Mouse (Mus musculus): ENCODE results near the gene Wdr64.

The Wdr64 gene

GRCm38 (mm10) chr1:175725771-175726170 is 27.4 kb downstream of the Wdr64 start:
- DNase-seq (ENCODE audit: low read depth, low spot score) = no peak

DNA sequence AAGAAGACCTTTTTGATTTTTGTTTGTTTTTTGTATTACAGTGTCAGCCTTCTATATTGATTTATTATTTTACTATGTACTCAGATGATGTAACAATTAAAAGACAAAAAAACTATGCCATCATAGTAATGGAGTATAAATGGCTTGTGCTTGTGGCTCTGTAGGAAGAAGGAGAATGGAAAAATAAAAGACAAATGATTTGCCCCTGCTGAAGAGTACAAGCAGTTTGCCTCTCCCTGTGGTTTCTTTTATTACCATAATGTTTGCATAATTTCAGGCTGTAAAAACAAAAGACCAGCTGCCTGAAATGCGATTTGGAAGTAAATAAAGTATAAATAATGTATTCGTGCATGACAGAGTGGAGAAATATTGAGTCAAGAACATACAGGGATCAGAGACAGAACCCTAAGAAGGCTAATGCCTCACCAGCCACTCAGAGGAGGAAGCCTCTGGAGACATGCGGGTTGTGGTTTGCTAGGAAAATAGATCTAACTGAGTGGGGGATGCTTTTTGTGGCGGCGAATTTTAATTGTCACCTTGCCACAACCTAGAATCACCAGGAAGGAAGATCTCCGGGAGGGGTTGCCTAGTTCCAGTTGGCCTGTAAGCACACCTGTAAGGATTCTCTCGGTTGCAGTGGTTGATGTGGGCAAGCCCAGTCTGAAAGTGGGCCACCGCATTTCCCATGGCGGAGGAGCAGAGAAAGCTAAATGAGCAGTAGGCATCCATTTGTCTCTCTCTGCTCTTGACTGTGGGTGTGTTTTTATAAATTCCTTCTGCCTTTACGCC is 56.4 kb downstream of the Wdr64 start:
- DNase-seq (ENCODE audit: low read depth, low spot score) = no peak

- no peak for DNase-seq (ENCODE audit: low read depth, low spot score)
Observed at GRCm38 (mm10) chr1:175794668-175795067, 96.3 kb downstream of the Wdr64 start.

GRCm38 (mm10) chr1:175808356-175808755 is 110.0 kb downstream of the Wdr64 start:
- no peak for DNase-seq (ENCODE audit: low read depth, low spot score)

DNA sequence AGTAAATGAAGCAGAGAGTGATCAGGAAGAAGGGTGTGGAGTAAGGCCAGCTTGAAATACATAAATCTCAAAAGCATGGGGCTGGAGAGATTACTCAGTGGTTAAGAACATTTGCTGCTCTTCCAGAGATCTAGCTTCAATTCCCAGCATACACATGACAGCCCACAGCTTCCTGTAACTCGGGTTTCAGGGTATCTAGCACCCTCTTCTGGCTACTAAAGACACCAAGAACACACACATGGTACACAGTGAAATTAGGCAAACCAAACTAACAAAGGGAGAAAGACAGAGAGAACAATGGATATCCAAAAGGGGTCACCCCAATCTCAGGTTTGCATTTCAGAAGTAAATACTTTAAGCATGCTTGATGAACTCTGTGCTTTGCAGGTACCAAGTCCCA is 113.2 kb downstream of the Wdr64 start:
- DNase-seq (ENCODE audit: low read depth, low spot score) = peak; percentile 15

- DNase-seq (ENCODE audit: low read depth, low spot score) = no peak
Observed at GRCm38 (mm10) chr1:175823815-175824438, 125.5 kb downstream of the Wdr64 start.

DNA sequence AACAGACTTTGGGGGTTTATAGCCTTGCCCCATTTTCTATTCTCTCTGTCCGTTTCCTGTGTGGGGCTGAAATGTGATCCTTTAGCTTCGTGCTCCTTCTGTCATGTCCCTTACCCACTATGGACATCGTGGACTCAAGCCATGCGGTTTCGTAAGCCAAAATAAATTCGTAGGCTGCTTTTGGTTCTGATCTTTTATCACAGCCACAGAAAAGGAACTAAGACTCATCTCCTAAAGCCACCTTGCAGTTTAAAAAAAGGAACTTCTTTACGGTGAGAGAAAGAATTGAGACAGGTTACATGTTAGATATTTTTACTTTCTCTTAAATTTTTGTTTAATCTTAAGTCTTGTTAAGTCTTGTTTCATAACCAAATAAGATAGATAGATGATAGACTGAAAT is 130.1 kb downstream of the Wdr64 start:
- DNase-seq (ENCODE audit: low read depth, low spot score) = no peak

DNA sequence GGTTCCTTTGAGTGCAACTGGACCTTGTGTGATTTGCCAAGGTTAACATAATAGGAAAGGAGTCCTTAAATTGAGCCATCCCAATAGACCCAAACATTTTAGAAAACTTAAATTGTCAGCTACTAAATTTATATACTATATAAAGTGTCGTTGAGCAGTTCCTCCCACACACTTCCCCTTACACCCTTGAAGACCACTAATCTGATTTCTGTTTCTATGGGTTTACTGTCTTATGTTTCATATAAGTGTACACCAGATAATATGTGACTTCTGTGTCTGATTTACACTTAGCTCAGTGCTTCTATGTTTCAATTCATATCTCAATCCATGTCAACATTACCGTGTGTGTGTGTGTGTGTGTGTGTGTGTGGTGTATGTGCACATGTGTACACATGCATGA is 130.8 kb downstream of the Wdr64 start:
- DNase-seq (ENCODE audit: low read depth, low spot score) = no peak

DNA sequence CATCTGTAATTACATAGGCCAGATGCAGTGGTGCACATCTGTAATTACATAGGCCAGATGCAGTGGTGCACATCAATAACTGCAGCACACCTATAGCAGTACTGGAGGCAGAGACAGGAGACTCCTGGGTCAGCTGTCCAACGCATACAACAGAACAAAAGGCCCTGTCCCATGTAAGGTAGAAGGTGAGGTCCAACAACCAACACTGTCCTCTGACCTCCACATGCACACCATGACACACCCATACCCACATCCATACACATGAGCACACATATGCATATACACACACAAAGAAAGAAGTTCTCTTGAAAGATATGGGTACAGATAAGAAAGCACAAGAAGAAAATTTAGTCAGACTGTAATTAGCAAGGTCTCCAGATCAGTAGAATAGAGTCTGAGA is 157.1 kb downstream of the Wdr64 start:
- no peak for DNase-seq (ENCODE audit: low read depth, low spot score)

Measured in A20 (cell line).